Mouse (Mus musculus): ENCODE measurements around the gene Fry. TPM values are rescaled to one million over a fixed set of nuclear protein-coding genes. Genes with fewer than 3 reads are reported as not detected.

Gene Fry
- total and polyA plus RNA-seq, 3 experiments, result 1.9 to 2.3 TPM; not detected in 1

DNA sequence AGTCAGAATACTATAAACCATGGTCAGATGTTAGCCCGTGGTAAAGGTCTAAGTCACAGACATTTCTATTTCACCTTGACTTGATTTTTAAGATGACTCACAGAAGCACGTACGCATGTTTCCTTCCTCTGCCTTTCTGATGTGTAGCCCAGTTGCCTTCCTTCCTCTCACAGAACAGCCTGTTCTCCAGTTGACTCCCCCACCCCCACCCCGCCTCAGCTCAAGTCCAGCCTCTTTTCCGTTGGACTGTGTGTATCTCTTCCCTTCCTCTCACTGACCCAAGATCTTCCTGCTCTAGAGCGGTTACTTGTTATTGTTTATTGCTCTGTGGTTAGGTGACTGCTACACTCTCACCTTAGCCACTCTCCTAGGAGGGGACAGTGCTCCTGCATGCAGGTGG is 350.0 kb downstream of the Fry start:
- DNase-seq (ENCODE audit: low read depth, low spot score), result peak; percentile 16
- H3K27me3 ChIP-seq (ENCODE audit: control insufficient read depth in 1 of 2, insufficient read depth in 2 of 2, low read length in 2 of 2), result no peaks in the 10 kb centered on the region
- no peaks in the 10 kb centered on the region for H3K79me2 ChIP-seq (ENCODE audit: control insufficient read depth, insufficient read depth, low read length, poor library complexity)
- H3K36me3 ChIP-seq (ENCODE audit: control insufficient read depth in 1 of 2, insufficient read depth in 2 of 2, low read length in 2 of 2), result no peaks in the 10 kb centered on the region
- no peak overlapping the region for H3K4me3 ChIP-seq (ENCODE audit: control insufficient read depth in 1 of 2, insufficient read depth in 1 of 2, low read depth in 2 of 2, low read length in 2 of 2)
- TF ChIP-seq EP300 (IDR thresholded peaks at IDR 0.05; ENCODE audit: low read depth in 1 of 2, low read length in 2 of 2) (0 out of 4 replicates have a peak, but pooled peaks of 1 of the 2 experiments have one; percentile 9), ELF1 (IDR thresholded peaks at IDR 0.05; ENCODE audit: low read depth, low read length) (no peak), SMC3 (IDR thresholded peaks at IDR 0.05; ENCODE audit: low read depth, low read length) (no peak)
- no peaks in the 10 kb centered on the region for H3K9me3 ChIP-seq (replicated peaks; ENCODE audit: insufficient read depth, low read length)
- no peak overlapping the region for H3K27ac ChIP-seq (ENCODE audit: control insufficient read depth, low read depth, low read length)
- H3K4me1 ChIP-seq (ENCODE audit: control insufficient read depth in 1 of 2, insufficient read depth in 2 of 2, low read length in 2 of 2), result 0 out of 4 replicates have a peak, but pooled peaks cover 0 to 3% of the 10 kb centered on the region in 2 experiments
- no peak overlapping the region for H3K9ac ChIP-seq (ENCODE audit: control insufficient read depth, low read depth, low read length, poor library complexity, severe bottlenecking)

GRCm38 (mm10) chr5:150477364-150477763 is 358.9 kb downstream of the Fry start:
- H3K9me3 ChIP-seq (replicated peaks; ENCODE audit: insufficient read depth, low read length), result no peaks in the 10 kb centered on the region
- H3K27ac ChIP-seq (ENCODE audit: control insufficient read depth, low read depth, low read length), result no peak overlapping the region
- no peak for DNase-seq (ENCODE audit: low read depth, low spot score)
- TF ChIP-seq MXI1 (IDR thresholded peaks at IDR 0.05; ENCODE audit: low read depth, low read length) (no peak), HCFC1 (IDR thresholded peaks at IDR 0.05; ENCODE audit: low read depth, low read length) (no peak), POLR2A (IDR thresholded peaks at IDR 0.05; ENCODE audit: control insufficient read depth in 1 of 2, insufficient read depth in 1 of 2, low read depth in 1 of 2, low read length in 2 of 2, poor library complexity in 1 of 2) (no peak), EP300 (IDR thresholded peaks at IDR 0.05; ENCODE audit: low read depth in 1 of 2, low read length in 2 of 2) (no peak), USF2 (IDR thresholded peaks at IDR 0.05; ENCODE audit: borderline replicate concordance in 1 of 2, insufficient read depth in 1 of 2, low read depth in 1 of 2, low read length in 2 of 2) (no peak), NRF1 (IDR thresholded peaks at IDR 0.05; ENCODE audit: insufficient read depth, low read depth, low read length, poor library complexity, severe bottlenecking) (no peak), GATA1 (IDR thresholded peaks at IDR 0.05; ENCODE audit: low read depth, low read length) (no peak), E2F4 (IDR thresholded peaks at IDR 0.05; ENCODE audit: borderline replicate concordance, low read depth, low read length) (no peak), USF1 (IDR thresholded peaks at IDR 0.05; ENCODE audit: low read depth, low read length) (no peak), ZKSCAN1 (IDR thresholded peaks at IDR 0.05; ENCODE audit: low read depth, low read length) (no peak), KAT2A (conservative IDR thresholded peaks at IDR 0.05; ENCODE audit: low read depth, low read length) (no peak), TCF12 (IDR thresholded peaks at IDR 0.05; ENCODE audit: low read depth, low read length) (no peak), RCOR1 (IDR thresholded peaks at IDR 0.05; ENCODE audit: low read depth, low read length) (no peak), MAZ (IDR thresholded peaks at IDR 0.05; ENCODE audit: low read depth, low read length) (no peak), ZC3H11A (IDR thresholded peaks at IDR 0.05; ENCODE audit: low read depth, low read length) (no peak)
- H3K4me1 ChIP-seq (ENCODE audit: control insufficient read depth in 1 of 2, insufficient read depth in 2 of 2, low read length in 2 of 2), result no peaks in the 10 kb centered on the region
- no peaks in the 10 kb centered on the region for H3K36me3 ChIP-seq (ENCODE audit: control insufficient read depth in 1 of 2, insufficient read depth in 2 of 2, low read length in 2 of 2)
- H3K79me2 ChIP-seq (ENCODE audit: control insufficient read depth, insufficient read depth, low read length, poor library complexity), result no peaks in the 10 kb centered on the region
- no peak overlapping the region for H3K9ac ChIP-seq (ENCODE audit: control insufficient read depth, low read depth, low read length, poor library complexity, severe bottlenecking)
- no peaks in the 10 kb centered on the region for H3K27me3 ChIP-seq (ENCODE audit: control insufficient read depth in 1 of 2, insufficient read depth in 2 of 2, low read length in 2 of 2)
- H3K4me3 ChIP-seq (ENCODE audit: control insufficient read depth in 1 of 2, insufficient read depth in 1 of 2, low read depth in 2 of 2, low read length in 2 of 2), result no peak overlapping the region
